Mouse (Mus musculus): ENCODE results near the gene Tspan10.

The Tspan10 gene

GRCm38 (mm10) chr11:120493351-120493750, 50.9 kb downstream of the Tspan10 start:
- no peak for DNase-seq

DNA sequence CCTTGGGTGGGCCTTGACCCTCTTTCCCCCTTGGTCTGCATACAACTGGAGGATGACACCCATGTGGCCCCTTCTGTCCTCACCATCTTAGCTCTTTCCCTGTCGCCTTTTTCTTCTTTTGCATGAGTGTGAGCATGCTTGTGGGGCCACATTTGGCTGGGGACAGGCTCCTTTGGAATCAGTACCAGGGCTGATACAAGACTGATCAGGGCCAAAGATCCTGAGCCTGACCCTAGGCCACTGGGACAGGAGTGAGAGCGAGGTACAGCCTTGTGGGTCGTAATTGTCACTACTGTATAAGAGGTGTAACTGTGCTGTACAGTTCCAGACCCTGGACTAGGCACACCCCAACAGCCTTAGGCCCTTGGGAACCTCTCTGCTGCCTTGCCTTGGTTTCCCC, 51.5 kb downstream of the Tspan10 start:
- no peak for DNase-seq
